Mouse (Mus musculus) spleen, postnatal 10 days (tissue): ENCODE measurements at regions not wholly inside any gene's neighbourhood (a gene's known extent, or its start where the extent isn't known, plus 50 kb on each side); places are given as distances from the start of the nearest gene placed in this dataset.

Source experiments
- DNase-seq, 2 experiments: peaks; one replicate each; pipeline ENCODE4 v3.0.0; 2021 to 2022; ENCODE audit warnings: low spot score in 2 of 2

DNA sequence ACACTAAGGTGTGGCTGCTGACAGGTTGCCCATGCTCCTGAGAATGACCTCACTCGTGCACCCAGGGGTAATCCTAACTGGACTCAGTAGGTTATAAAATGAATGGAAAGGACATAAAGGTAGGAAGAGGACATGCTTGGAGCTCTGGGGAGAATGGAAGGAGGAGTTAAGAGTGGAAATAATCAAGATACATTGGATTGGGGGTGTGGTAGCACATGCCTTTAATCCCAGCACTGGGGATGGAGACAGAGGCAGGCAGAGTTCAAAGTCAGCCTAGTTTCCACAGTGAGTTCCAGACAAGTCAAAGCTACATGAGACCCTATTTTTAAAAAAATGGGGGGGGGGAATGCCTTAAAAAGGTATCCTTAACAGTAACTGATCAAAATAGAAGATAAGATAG, 167.9 kb upstream of the Hnrnpa3 start:
- DNase-seq, result no peak

DNA sequence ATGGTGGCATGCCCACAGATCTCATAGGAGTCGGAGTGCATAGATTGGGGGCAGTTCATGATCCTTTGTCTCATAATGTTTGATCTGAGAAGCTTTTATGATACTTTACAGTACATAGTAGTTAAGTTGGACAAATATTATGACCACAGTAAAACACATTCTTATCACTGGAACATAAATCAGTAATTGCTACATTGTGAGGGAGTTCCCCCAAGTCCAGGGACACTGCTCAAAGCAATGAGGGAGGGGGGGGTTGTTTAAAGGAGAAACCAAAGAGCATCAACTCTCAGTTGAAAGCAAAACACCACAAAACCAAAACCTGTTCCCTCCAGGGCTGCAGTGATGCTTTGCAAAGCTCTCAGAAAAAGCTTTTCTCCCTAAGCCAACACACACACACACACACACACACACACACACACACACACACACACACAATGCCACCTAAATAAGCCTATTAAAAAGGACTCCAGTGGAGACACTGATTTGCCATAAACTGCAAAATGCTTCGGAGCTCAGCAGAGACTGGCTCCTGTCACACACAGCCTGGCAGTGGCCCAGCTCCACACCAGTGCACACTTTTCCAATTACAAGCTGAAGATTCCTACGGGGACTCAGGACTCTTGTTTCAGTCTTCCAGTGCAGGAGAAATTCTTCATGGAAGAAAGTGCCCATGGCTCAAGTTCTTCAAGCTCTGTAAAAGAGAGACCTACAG, 167.1 kb upstream of the Hnrnpa3 start:
- DNase-seq, result no peak

DNA sequence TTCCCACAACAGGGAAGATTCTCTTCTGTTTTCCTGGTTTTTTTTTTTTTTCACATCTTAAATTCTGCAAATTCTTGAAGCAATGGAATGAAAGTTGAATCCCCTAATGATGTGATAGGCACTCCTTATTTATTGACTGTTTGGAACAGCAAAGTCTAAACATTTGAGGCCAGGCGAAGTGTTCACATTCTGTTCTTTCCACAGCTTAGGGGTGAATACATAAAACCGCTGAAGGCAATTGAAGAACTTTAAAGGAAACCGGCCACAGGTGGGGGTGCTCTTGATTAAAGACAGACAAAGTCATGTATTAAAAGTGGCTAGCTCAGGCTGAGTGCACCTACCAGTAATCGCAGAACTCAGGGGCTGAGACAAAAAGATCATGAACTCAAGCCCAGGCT, 166.6 kb upstream of the Hnrnpa3 start:
- no peak for DNase-seq

DNA sequence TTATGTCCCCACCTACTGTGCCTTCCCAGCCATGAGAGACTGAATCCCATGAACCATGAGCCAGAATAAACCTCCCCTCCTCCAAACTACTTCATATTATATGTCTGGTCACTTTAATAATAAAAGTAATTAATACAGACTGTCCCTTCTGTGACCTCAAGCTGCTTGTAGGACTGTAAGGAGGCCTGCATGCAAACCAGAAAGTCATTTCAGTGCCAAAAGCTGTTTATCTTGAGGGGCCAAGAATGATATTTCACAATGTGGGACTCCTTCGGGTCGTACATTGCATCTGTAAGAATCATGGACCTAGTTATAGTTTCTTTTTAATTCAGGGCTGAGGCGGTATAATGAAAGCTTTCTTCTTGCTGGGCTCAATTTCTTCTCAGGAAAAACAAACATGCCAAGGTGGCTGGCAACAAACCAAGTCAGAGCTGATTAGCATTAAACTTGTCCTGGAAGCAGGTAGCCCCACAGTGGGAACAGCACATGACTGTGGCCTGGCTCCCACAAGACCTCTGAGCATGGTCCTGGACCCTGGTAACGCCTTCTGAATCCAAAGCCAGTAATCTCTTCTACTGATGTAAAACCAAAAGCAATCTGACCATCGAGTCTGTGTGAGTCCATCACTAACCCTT, 162.3 kb upstream of the Hnrnpa3 start:
- DNase-seq, result no peak

DNA sequence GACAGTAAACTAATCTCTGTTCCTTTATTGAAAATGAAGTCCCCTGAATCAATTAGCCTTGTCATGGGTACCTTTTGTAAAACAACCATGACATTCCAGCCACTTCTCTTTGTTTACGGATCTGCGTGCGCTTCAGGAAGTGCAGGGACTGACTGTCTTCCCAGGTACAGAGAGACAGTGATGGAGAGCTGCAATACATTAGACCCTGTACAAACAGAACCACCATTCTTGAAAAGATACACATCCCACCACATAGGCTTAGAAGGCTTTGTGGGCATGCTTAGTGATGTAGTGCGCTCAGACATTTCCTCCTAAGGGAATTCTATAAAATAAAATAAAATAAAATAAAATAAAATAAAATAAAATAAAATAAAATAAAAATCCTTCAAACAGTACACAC, 148.8 kb upstream of the Hnrnpa3 start:
- no peak for DNase-seq

DNA sequence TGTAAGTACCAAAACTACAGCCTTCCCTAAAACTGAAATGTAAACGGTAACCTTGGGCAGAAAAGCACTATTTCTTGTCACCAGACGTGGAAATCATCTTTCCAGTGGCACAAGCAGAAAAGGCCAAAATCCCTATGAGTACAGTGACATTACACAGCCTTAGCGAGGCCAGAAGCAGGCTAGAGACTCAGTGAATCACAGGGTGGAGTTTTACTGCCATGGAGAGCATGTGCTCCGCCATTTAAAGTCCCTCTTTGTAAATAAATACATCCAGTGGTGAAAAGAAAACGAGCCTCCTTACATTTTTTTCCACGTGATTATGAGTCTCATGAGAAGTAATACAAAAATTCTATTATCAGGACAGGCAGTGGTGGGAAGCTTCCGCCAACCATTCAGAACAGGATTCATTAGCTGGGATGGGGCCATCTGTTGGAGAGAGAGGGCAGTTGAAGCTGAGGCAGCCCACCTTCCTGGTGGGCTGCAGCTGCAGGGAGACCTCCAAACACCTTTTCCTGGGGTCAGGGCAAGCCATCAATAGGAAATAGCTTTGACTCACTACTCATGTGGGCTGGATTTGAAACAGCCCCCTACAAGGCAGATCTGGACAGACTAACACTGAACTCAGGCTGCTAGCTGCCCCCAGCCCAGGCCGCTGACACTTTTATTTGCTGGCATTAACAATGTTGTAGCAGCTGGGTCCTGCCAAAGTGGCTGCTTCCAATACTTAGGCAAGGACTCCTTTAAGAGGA, 146.5 kb upstream of the Hnrnpa3 start:
- DNase-seq, result no peak

DNA sequence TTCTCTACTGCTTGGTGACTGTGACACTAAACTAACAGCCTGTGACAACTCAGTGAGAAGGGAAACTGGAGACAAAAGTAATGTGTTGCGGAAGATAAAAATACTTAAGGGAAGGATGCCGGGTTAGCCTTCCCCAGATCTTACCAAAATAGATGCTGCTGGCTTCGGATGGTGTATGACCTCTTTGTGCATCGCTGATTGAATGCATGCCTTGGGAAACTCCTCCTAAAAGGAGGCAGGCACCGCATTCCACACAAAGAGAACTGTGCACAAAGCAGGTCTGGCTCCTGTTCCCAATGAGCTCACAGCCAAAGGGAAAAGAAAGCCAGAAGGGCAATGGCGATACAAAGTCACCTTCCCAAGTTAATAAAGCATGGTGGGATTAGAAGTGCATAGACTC, 144.9 kb upstream of the Hnrnpa3 start:
- DNase-seq, result no peak

DNA sequence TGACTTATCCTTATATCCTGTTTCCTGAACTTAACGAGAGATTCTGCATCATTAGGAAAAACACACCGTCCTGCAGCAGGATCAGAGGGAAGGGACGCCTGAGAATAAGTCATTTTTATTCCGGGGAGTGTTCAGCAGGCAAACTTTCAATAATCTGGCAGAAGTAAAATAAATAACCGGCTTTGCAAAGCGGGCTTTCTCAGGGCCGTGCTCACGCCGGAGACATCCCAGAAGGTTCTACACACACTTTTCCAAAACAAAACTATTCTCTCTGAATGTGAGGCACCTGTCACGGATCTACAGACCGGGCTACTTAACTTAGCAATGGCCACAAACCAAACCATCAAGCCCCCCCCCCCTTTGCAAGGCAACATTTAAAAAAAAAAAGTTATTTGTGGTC, 142.8 kb upstream of the Hnrnpa3 start:
- no peak for DNase-seq

DNA sequence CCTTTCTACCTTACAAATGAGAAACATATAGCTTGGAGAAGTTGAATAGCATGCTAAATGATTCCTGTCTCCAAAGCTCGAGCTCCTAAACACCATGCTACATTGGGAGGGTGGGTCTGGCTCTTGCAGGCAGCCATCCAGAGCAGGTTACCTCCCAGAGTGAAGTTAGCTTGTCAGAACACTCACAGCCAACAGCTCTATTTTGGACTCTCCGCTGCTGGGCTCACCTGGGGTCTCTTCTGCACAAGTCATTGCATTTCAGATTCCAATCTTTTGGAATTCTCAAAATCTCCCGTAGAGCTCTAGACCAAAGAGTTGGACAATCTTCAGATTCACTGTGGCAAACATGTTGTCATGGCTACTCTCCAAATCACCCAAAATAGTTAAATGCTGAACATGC, 142.0 kb upstream of the Hnrnpa3 start:
- no peak for DNase-seq

DNA sequence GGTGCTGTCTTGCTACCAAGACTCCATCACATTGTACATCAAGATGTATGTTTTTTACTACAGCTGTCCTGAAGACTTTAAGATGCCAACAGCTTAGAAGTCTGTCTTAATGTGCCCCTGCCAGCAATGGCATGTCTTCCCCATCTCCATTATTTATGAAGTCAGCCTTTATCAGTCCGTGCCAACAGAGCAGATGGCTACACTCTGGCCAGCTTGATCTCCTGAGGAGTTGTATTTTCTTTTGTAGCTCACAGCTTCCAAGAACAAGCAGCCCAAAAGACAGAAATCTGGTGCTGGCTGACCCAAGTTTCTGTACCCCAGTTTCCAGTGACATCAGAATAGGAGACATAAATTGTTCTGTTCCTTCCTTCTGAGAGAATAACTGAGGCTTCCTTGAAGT, 140.5 kb upstream of the Hnrnpa3 start:
- no peak for DNase-seq

DNA sequence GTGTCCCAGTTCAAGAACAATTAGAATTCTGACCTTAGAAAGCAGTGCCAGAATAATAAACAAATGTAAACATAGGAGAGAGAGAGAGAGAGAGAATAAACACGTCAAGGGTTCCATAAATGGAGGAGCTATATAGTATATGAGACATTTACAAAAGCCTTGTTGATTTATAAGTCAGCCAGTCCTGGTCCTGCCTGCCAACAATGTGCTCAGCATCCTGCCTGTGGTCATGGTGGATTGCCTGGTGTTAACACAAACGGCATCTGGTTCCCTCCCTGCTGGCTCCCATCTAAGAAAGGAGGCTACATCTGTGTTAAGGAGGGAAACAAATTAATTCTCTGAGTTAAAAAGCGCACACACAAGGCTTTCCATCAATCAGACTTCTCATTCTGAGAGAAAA, 133.5 kb upstream of the Hnrnpa3 start:
- DNase-seq, result no peak

DNA sequence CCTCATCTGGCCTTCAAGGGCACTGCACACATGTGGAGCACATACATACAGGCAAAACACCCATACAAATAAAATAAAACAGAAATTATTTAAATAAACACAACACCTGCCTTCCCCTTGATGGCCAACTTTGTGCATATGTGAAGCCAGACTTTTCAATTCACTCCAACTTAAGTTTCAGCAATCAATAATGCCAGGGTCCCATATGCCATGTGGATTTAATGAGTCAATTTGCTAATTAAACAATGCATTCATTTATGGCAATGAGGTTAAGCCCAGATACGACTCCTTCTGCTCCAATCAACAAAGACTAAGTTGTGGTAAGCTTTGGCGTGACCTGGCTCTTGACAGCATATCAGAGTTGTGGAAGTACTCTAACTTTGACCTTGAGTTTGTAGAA, 130.4 kb upstream of the Hnrnpa3 start:
- no peak for DNase-seq

DNA sequence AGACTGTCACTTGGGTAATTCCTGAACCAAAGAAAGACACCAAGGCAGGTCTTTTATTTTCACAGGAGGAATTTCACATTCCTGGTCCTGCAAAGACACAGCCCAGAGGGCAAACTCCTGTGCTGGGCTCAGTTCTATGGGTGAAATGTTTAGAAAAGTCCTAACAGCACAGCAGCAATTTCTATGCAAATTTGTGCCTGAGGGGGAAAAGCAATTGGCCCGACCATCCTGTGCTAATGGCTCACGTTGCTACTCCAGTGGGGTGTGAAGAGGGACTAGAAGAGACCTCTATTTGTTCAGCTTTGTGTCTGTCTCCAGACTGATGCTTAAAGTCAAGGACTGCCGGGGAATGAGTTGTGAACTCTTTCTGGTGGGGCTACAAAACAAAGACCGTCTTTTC, 120.9 kb upstream of the Hnrnpa3 start:
- DNase-seq, result no peak

DNA sequence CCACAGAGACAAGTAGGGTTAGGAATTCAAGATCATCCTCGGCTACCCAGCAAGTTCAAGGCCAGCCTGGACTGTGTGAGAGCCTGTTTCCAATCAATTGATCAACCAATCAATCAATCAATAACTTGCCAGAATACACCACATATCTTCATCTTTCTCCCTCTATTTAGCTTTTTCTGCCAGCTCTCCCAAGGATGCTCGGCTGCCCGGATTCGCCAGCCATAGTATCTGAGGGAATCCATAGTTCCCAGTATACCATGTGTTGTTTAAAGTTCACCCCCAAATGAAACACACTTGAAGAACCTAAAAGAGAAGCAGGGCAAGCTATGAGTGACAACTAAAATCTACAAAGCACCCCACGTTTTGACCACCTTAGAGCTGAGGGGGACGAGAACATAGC, 119.3 kb upstream of the Hnrnpa3 start:
- no peak for DNase-seq

DNA sequence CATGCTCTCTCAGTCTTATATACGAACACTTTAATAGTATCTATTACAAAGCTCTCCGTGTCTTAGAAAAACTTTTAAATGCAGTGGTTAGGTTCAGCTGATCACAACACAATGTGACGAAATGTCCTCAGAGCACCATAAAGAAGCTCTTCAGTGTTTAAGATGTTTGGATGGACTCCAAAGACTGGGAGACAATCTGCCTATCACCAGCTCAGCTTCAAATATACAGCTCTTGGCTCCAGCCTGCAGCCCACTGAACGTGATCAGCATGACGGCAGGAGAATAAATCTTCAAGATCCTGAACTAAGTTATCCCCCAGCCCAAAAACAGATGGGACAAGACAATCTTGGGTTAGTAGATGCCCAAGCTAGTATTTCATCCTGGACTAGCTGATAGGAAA, 116.7 kb upstream of the Hnrnpa3 start:
- no peak for DNase-seq

DNA sequence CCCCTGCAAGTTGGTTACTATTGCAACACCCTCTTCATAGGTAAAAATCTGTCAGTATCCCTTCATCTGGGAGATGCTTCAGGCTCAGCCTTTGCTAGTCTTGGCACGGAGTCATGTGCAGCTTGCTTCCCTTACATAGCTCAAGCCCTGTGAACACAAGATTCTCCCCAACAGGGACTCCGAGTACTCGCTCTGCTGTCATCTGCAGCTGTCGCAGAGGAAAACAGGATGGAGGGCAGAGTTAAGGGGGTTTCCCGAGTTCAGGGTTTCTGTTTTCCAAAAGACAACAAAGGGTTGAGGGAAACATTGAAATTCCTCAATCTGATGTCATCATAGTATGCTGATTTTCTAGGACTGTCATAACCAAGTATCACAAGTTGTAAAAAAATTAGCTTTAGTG, 116.3 kb upstream of the Hnrnpa3 start:
- DNase-seq, result no peak

DNA sequence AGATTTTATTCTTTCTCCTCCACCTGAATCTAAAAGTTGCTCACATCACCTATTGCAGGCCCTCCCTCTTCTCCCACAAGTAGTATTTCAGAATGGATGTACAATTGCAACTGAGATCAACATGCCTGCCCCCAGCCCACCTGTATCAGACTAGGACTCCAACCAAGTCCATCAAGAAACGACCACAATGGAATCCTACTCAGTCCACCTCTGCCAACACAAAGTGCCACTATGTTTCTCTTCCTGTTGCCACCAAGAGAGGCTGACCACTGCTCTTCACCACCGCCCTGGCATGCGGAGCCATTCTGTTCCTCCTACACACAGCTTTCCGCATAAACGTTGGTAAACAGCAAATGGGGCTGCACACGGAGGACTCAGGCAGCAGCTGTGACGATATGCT, 113.1 kb upstream of the Hnrnpa3 start:
- DNase-seq, result no peak

DNA sequence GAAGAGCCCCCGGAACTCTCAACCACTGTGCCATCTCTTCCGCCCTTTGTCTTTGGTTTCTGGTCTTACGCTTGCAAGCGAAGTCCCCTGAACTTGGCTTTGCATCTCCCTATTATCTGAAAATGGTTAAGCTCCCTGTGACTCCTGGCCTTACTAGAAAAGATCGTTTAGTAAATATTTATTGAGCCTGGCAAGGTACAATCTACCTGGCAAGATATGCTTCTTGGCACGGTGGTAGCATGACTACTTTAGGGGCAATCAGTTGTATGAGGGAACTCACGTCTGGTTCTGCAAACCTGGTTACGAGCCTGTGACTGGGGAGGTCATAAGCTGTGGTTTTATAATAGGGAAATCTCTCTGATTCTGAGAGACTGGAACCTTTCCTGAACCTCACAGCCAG, 103.4 kb upstream of the Hnrnpa3 start:
- no peak for DNase-seq

DNA sequence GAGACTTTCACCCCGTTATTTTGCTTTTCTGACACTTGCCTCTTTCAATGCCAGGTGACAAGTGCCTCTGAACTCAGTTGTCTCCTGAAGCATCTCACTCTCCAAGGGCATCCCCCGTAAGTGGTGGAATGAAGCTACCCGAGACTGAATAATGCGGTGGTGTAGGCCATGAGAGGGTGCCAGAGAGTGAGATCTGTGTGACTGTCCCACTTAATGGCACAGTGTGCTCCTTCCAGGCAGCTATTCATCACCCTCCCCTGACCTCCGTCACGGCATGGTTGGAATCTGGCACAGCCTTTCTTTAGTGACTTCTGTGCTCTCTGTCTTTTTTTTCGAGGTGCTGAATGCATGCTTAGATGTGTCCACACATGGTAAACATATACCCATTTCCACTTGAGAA, 102.3 kb upstream of the Hnrnpa3 start:
- no peak for DNase-seq

DNA sequence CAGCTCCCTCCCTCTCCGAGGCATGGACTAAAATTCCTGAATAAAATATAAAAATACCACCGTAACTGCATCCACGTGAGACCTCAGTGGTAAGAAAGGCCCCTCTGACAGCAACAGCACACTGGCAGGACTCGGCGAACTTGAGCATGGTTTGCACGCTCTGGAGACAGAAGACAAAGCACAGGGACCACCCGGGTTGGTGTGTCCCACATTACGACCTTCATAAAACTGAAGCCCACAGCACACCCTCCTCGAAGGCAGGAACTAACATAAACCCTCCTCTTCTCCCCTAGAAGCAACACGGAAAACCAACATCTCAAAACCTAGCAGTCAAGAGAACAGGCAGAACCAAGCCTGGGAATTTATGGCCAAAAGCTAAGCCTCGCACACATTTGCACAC, 101.7 kb upstream of the Hnrnpa3 start:
- no peak for DNase-seq

DNA sequence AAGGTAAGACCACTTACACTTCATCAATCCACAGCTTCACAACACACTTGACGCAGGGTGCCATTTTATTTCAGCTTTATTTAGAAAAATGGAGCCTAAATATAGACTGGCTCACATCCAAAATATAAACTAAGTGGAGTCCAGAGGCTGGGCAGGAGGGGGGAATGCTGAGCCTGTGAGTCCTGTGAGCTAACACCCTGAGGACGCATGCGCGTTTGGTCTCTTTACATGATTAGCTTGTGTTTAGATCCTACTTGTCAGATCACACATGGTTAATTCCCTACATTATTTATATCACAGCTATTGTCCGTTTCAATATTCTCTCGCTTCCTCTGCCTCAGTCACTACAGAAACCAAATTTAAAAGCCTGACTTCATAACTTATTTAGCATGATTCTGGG, 99.1 kb upstream of the Hnrnpa3 start:
- DNase-seq, result no peak

DNA sequence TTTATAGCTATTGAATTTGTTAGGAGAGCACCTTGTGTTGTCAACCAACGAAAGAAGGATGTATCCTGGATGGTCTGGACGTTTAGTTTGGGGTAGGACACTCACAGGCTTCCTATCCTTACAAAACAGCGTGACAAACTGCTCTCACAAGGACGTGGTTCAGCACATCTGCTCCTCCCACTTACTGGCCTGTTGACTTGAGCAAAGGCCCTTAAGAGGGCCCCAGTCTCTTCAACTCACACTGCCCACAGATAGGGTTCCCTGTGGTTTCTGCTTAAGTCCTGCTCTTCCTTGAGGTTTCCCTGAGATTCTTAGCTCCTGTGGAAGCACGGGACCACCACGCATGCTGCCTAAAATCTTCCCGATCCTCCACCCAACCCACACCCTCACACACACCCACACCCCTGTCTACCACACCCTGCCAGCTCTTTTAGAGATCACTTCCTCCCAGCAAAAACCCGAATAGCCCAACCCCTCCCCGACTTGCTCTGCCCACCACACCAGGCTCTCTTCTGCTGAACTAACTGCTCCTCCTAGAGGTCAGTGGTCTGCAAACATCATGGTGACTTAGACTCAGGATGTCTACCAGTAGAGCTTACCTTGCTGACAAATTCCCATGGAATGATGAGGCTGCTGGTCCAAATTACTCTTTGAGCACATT, 95.7 kb upstream of the Hnrnpa3 start:
- DNase-seq, result peak; percentile 7 to 54

DNA sequence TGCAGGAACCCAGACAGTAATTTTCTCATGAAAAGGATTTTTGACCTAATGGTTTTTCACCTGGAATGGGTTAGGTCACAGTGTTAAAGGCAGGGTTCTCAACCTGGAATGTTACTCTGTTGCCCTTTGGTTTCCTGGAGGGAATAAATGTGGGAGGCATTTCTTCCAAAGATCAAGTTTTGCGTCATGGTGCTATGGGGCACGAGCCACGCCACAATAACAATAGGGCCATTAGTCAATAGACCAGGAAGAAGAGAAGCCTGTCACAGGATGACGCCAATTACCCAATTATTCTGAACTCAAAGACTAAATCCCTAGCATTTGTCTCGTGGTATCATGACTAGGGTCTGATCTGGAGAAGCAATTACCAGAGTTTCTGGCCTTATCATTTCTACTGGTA, 94.3 kb upstream of the Hnrnpa3 start:
- DNase-seq, result no peak
